Mouse (Mus musculus): ENCODE data around the gene Rab11fip2. TPM values are rescaled to one million over a fixed set of nuclear protein-coding genes. Genes with fewer than 3 reads are reported as not detected.

Gene Rab11fip2
- polyA plus RNA-seq, 1 experiment from 2014 or later, result 23.0 TPM

GRCm38 (mm10) chr19:59917901-59918613 is 25.4 kb downstream of the Rab11fip2 start:
- in situ Hi-C loops (cut with MboI; ENCODE audit: low pct_unique_long_range_greater_than_20kb), result no loop called here
- DNase-seq (ENCODE audit: low read depth, low spot score) (no peak), ATAC-seq (no peak)
- ChIA-PET CTCF (interaction anchor here (1.1 kb wide), 1 partner anchor 10 kb away, joined by 3 read pairs; no protein-coding TSS in a partner anchor), POLR2A (interaction anchor here (0.8 kb wide), 1 partner anchor 10 kb away, joined by 3 read pairs; no protein-coding TSS in a partner anchor)
- TF ChIP-seq CTCF (IDR thresholded peaks at IDR 0.05), result no peak
- H3K27me3 ChIP-seq, result no peaks in the 10 kb centered on the region

- no peak for DNase-seq (ENCODE audit: low read depth, low spot score)
- no peaks in the 10 kb centered on the region for H3K27me3 ChIP-seq
- ChIA-PET CTCF (interaction anchor here (1.9 kb wide), 1 partner anchor 8 kb away, joined by 5 read pairs; no protein-coding TSS in a partner anchor), POLR2A (interaction anchor here (0.5 kb wide), 1 partner anchor 260 kb away, joined by 3 read pairs; no protein-coding TSS in a partner anchor)
- in situ Hi-C loops (cut with MboI; ENCODE audit: low pct_unique_long_range_greater_than_20kb), result no loop called here
- TF ChIP-seq CTCF (IDR thresholded peaks at IDR 0.05), result no peak
- ATAC-seq, result no peak
Measured at GRCm38 (mm10) chr19:59911554-59911953, 31.9 kb downstream of the Rab11fip2 start.

GRCm38 (mm10) chr19:59905296-59906081 is 38.0 kb downstream of the Rab11fip2 start:
- H3K27me3 ChIP-seq, result no peaks in the 10 kb centered on the region
- no peak for ATAC-seq
- in situ Hi-C loops (cut with MboI; ENCODE audit: low pct_unique_long_range_greater_than_20kb), result no loop called here
- no peak for DNase-seq (ENCODE audit: low read depth, low spot score)
- POLR2A ChIA-PET, result no interaction called here
- TF ChIP-seq CTCF (IDR thresholded peaks at IDR 0.05), result no peak
- CTCF ChIA-PET, result no interaction called here

GRCm38 (mm10) chr19:59899965-59900364 is 43.5 kb downstream of the Rab11fip2 start:
- POLR2A ChIA-PET, result no interaction called here
- no peak for DNase-seq (ENCODE audit: low read depth, low spot score)
- H3K27me3 ChIP-seq, result no peaks in the 10 kb centered on the region
- in situ Hi-C loops (cut with MboI; ENCODE audit: low pct_unique_long_range_greater_than_20kb), result no loop called here
- ATAC-seq, result no peak
- no peak for TF ChIP-seq CTCF (IDR thresholded peaks at IDR 0.05)
- CTCF ChIA-PET, result no interaction called here

GRCm38 (mm10) chr19:59898301-59898700 is 45.2 kb downstream of the Rab11fip2 start:
- CTCF ChIA-PET, result no interaction called here
- DNase-seq (ENCODE audit: low read depth, low spot score), result no peak
- H3K27me3 ChIP-seq, result no peaks in the 10 kb centered on the region
- POLR2A ChIA-PET, result no interaction called here
- in situ Hi-C loops (cut with MboI; ENCODE audit: low pct_unique_long_range_greater_than_20kb), result no loop called here
- ATAC-seq, result no peak
- TF ChIP-seq CTCF (IDR thresholded peaks at IDR 0.05), result no peak

GRCm38 (mm10) chr19:59889383-59889782 is 54.1 kb downstream of the Rab11fip2 start:
- ChIA-PET POLR2A (no interaction called here), CTCF (no interaction called here)
- DNase-seq (ENCODE audit: low read depth, low spot score) (no peak), ATAC-seq (no peak)
- no peaks in the 10 kb centered on the region for H3K27me3 ChIP-seq
- no peak for TF ChIP-seq CTCF (IDR thresholded peaks at IDR 0.05)
- in situ Hi-C loops (cut with MboI; ENCODE audit: low pct_unique_long_range_greater_than_20kb), result no loop called here

- POLR2A ChIA-PET, result no interaction called here
- DNase-seq (ENCODE audit: low read depth, low spot score) (no peak), ATAC-seq (no peak)
- no peak for TF ChIP-seq CTCF (IDR thresholded peaks at IDR 0.05)
- CTCF ChIA-PET, result no interaction called here
- no peaks in the 10 kb centered on the region for H3K27me3 ChIP-seq
- in situ Hi-C loops (cut with MboI; ENCODE audit: low pct_unique_long_range_greater_than_20kb), result no loop called here
Measured at GRCm38 (mm10) chr19:59888846-59889245, 54.6 kb downstream of the Rab11fip2 start.

GRCm38 (mm10) chr19:59887866-59888265 is 55.6 kb downstream of the Rab11fip2 start:
- ATAC-seq (no peak), DNase-seq (ENCODE audit: low read depth, low spot score) (no peak)
- POLR2A ChIA-PET, result no interaction called here

GRCm38 (mm10) chr19:59885301-59885700 is 58.2 kb downstream of the Rab11fip2 start:
- no peak for ATAC-seq
- no peak for DNase-seq (ENCODE audit: low read depth, low spot score)
- H3K27me3 ChIP-seq, result no peaks in the 10 kb centered on the region
- no peak for TF ChIP-seq CTCF (IDR thresholded peaks at IDR 0.05)
- ChIA-PET CTCF (no interaction called here), POLR2A (interaction anchor here (0.5 to 0.6 kb wide), 2 partner anchors 89 to 193 kb away, joined by 3 to 6 read pairs; no protein-coding TSS in a partner anchor)
- in situ Hi-C loops (cut with MboI; ENCODE audit: low pct_unique_long_range_greater_than_20kb), result no loop called here

More at GRCm38 (mm10) chr19:59887866-59888265, 55.6 kb downstream of the Rab11fip2 start:
- in situ Hi-C loops (cut with MboI; ENCODE audit: low pct_unique_long_range_greater_than_20kb), result no loop called here
- CTCF ChIA-PET, result no interaction called here
- TF ChIP-seq CTCF (IDR thresholded peaks at IDR 0.05), result no peak
- H3K27me3 ChIP-seq, result no peaks in the 10 kb centered on the region

- no peak for TF ChIP-seq CTCF (IDR thresholded peaks at IDR 0.05)
- in situ Hi-C loops (cut with MboI; ENCODE audit: low pct_unique_long_range_greater_than_20kb), result no loop called here
- CTCF ChIA-PET, result no interaction called here
- ATAC-seq (no peak), DNase-seq (ENCODE audit: low read depth, low spot score) (no peak)
- H3K27me3 ChIP-seq, result no peaks in the 10 kb centered on the region
- POLR2A ChIA-PET, result no interaction called here
Measured at GRCm38 (mm10) chr19:59877238-59877637, 66.2 kb downstream of the Rab11fip2 start.

GRCm38 (mm10) chr19:59866666-59867065 is 76.8 kb downstream of the Rab11fip2 start:
- CTCF ChIA-PET, result no interaction called here
- no peak for ATAC-seq

More at GRCm38 (mm10) chr19:59866666-59867065, 76.8 kb downstream of the Rab11fip2 start:
- TF ChIP-seq CTCF (IDR thresholded peaks at IDR 0.05), result no peak
- in situ Hi-C loops (cut with MboI; ENCODE audit: low pct_unique_long_range_greater_than_20kb), result no loop called here
- H3K27me3 ChIP-seq, result no peaks in the 10 kb centered on the region
- DNase-seq (ENCODE audit: low read depth, low spot score), result no peak
- POLR2A ChIA-PET, result no interaction called here

Measured in Patski (cell line).